Mouse (Mus musculus): Measurements from ENCODE around the gene Tbc1d22a. TPM values are rescaled to one million over a fixed set of nuclear protein-coding genes. Genes with fewer than 3 reads are reported as not detected.

Gene Tbc1d22a
- total and polyA plus RNA-seq, 2 experiments from 2014 or later: 13.1 to 20.5 TPM

DNA sequence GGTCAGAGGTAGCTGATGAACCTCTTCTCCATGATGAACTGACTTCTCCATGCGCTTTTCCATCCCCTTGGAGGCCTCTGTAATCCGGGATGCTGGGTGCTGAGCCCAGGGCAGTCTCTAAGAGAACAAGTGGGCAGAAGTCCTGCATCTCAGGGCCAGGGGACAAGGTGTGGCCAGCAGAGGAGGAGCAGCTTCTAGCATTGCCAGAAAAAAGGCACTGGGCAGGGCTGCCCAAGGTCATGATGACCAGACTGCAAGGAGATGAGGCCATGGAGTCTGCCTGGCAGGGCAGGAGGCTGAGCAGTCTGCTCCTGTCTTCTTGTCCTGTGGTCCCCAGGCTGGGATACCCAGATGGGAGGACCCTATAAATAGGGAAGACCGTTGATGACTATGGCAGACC, 220.0 kb downstream of the Tbc1d22a start:
- no peak overlapping the region for H3K9ac ChIP-seq
- H3K36me3 ChIP-seq (ENCODE audit: insufficient read depth): no peaks in the 10 kb centered on the region
- no peak for TF ChIP-seq CTCF (IDR thresholded peaks at IDR 0.05; ENCODE audit: low read depth)
- WGBS: 87% methylated on average over 3 of the region's 3 CpGs
- no peak overlapping the region for H3K4me2 ChIP-seq (ENCODE audit: low read depth)
- no peaks in the 10 kb centered on the region for H3K27me3 ChIP-seq (ENCODE audit: insufficient read depth, low read length)
- no peak overlapping the region for H3K27ac ChIP-seq (ENCODE audit: low read depth, low read length)
- DNase-seq: no peak
- ATAC-seq: no peak
- no peaks in the 10 kb centered on the region for H3K9me3 ChIP-seq (ENCODE audit: low read length)
- H3K4me3 ChIP-seq (ENCODE audit: low read depth, low read length): no peak overlapping the region
- no peaks in the 10 kb centered on the region for H3K4me1 ChIP-seq (ENCODE audit: insufficient read depth)

DNA sequence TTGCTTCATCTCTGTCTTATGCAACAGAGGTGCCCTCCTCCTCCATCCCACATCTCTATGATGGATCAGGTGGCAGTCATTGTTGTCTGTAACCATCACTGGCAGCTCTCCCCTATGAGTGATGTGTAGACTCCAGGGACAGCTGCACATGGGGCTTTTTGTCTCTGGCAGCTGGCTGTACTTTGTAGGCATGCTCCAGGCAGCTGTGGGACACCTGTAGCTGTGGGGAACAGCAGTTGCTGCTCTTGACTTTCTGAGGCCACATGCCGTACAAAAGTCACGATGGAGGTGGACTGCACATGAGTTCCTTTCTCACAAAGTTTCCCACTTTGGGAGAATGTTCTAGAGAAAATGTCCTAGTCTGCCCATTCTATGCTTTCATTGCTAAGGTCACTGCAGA, 223.1 kb downstream of the Tbc1d22a start:
- Histone ChIP-seq H3K36me3 (ENCODE audit: insufficient read depth) (no peaks in the 10 kb centered on the region), H3K4me3 (ENCODE audit: low read depth, low read length) (no peak overlapping the region), H3K27ac (ENCODE audit: low read depth, low read length) (no peak overlapping the region), H3K4me1 (ENCODE audit: insufficient read depth) (no peaks in the 10 kb centered on the region), H3K27me3 (ENCODE audit: insufficient read depth, low read length) (no peaks in the 10 kb centered on the region), H3K9me3 (ENCODE audit: low read length) (no peaks in the 10 kb centered on the region), H3K9ac (no peak overlapping the region), H3K4me2 (ENCODE audit: low read depth) (no peak overlapping the region)
- no peak for TF ChIP-seq CTCF (IDR thresholded peaks at IDR 0.05; ENCODE audit: low read depth)
- WGBS: 95% methylated on average over 2 of the region's 2 CpGs
- ATAC-seq (no peak), DNase-seq (no peak)

GRCm38 (mm10) chr15:86439015-86439796, 224.9 kb downstream of the Tbc1d22a start:
- no peaks in the 10 kb centered on the region for H3K36me3 ChIP-seq (ENCODE audit: insufficient read depth)
- no peak for TF ChIP-seq CTCF (IDR thresholded peaks at IDR 0.05; ENCODE audit: low read depth)
- H3K9me3 ChIP-seq (ENCODE audit: low read length): no peaks in the 10 kb centered on the region
- H3K27me3 ChIP-seq (ENCODE audit: insufficient read depth, low read length): no peaks in the 10 kb centered on the region
- no peak overlapping the region for H3K4me3 ChIP-seq (ENCODE audit: low read depth, low read length)
- no peaks in the 10 kb centered on the region for H3K4me1 ChIP-seq (ENCODE audit: insufficient read depth)
- H3K9ac ChIP-seq: no peak overlapping the region
- no peak overlapping the region for H3K4me2 ChIP-seq (ENCODE audit: low read depth)
- DNase-seq: no peak
- ATAC-seq: no peak
- WGBS: 93% methylated on average over 15 of the region's 15 CpGs
- no peak overlapping the region for H3K27ac ChIP-seq (ENCODE audit: low read depth, low read length)

- WGBS: 75% methylated on average over 2 of the region's 2 CpGs
Measured at GRCm38 (mm10) chr15:86444271-86444670, 230.0 kb downstream of the Tbc1d22a start.

DNA sequence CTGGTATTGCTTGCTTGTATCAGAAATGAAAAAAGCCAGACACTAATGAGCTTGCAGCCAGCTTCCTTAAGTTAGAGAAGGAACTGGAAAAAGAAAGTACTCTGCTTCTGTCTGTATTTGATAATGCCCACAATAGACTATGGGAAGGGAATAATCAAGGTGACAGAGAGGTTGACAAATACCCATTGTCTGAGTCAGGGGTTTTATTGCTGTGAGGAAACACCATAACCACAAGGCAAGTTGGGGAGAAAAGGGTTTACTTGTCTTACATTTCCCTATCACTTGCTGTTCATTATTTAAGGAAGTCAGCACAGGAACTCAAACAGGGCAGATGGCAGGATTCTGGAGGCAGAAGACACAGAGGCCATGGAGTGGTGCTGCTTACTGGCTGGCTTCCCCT, 231.8 kb downstream of the Tbc1d22a start:
- no peak for TF ChIP-seq CTCF (IDR thresholded peaks at IDR 0.05; ENCODE audit: low read depth)
- Histone ChIP-seq H3K9me3 (ENCODE audit: low read length) (no peaks in the 10 kb centered on the region), H3K4me1 (ENCODE audit: insufficient read depth) (no peaks in the 10 kb centered on the region), H3K9ac (no peak overlapping the region), H3K4me3 (ENCODE audit: low read depth, low read length) (no peak overlapping the region), H3K36me3 (ENCODE audit: insufficient read depth) (no peaks in the 10 kb centered on the region; the same call in 1 of the 2 replicates), H3K4me2 (ENCODE audit: low read depth) (no peak overlapping the region), H3K27me3 (ENCODE audit: insufficient read depth, low read length) (no peaks in the 10 kb centered on the region), H3K27ac (ENCODE audit: low read depth, low read length) (no peak overlapping the region)
- DNase-seq (no peak), ATAC-seq (no peak)

More at GRCm38 (mm10) chr15:86444271-86444670, 230.0 kb downstream of the Tbc1d22a start:
- no peaks in the 10 kb centered on the region for H3K36me3 ChIP-seq (ENCODE audit: insufficient read depth)
- H3K27ac ChIP-seq (ENCODE audit: low read depth, low read length): no peak overlapping the region
- H3K4me3 ChIP-seq (ENCODE audit: low read depth, low read length): no peak overlapping the region
- no peak overlapping the region for H3K9ac ChIP-seq
- no peaks in the 10 kb centered on the region for H3K9me3 ChIP-seq (ENCODE audit: low read length)
- DNase-seq: no peak
- no peak overlapping the region for H3K4me2 ChIP-seq (ENCODE audit: low read depth)
- H3K27me3 ChIP-seq (ENCODE audit: insufficient read depth, low read length): no peaks in the 10 kb centered on the region
- H3K4me1 ChIP-seq (ENCODE audit: insufficient read depth): no peaks in the 10 kb centered on the region
- no peak for TF ChIP-seq CTCF (IDR thresholded peaks at IDR 0.05; ENCODE audit: low read depth)
- ATAC-seq: no peak

DNA sequence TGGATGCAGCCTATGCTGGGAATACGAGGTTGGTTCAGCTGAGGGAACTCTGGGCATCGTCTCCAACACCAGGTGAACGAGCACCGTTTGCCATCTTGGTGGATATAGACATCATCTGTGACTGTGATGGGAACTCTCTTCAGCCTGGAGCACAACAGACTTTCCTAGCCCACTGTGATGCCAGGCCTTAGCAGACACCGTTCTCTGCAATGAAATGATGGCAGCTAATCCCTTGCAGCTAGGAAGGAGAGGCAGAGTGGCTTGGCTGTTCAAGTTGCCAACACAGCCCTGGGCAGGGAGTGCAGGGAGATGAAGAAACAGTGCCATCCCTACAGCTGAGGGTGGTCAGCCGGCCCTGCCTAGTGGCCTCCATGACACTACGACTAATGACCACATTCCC, 233.0 kb downstream of the Tbc1d22a start:
- Histone ChIP-seq H3K4me2 (ENCODE audit: low read depth) (no peak overlapping the region), H3K36me3 (ENCODE audit: insufficient read depth) (no peaks in the 10 kb centered on the region; the same call in 1 of the 2 replicates), H3K9ac (no peak overlapping the region), H3K27ac (ENCODE audit: low read depth, low read length) (no peak overlapping the region), H3K4me3 (ENCODE audit: low read depth, low read length) (no peak overlapping the region), H3K9me3 (ENCODE audit: low read length) (no peaks in the 10 kb centered on the region), H3K4me1 (ENCODE audit: insufficient read depth) (no peaks in the 10 kb centered on the region), H3K27me3 (ENCODE audit: insufficient read depth, low read length) (no peaks in the 10 kb centered on the region)
- WGBS: 88% methylated on average over 7 of the region's 7 CpGs
- DNase-seq (no peak), ATAC-seq (no peak)
- no peak for TF ChIP-seq CTCF (IDR thresholded peaks at IDR 0.05; ENCODE audit: low read depth)

DNA sequence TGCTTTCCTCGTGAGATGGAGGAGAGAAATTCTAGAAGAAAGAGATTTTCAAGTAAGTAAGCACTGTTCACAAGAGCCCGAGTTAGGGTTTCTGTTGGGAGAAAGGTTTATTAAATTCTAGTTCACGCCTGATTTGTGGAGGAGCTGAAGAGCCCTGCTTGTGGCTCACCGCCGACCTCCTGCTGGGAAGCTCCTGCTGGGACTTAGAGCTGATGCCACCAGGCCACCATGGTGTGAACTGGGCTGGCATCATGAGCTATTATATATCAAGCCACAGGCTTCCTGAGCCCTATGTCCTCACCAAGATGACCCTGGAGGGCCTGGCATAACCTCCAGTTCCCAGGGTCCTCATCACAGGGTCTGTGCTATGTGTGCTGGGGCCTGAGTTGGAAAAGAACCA, 235.0 kb downstream of the Tbc1d22a start:
- Histone ChIP-seq H3K4me3 (ENCODE audit: low read depth, low read length) (no peak overlapping the region), H3K4me2 (ENCODE audit: low read depth) (no peak overlapping the region), H3K27me3 (ENCODE audit: insufficient read depth, low read length) (no peaks in the 10 kb centered on the region), H3K9me3 (ENCODE audit: low read length) (no peaks in the 10 kb centered on the region), H3K36me3 (ENCODE audit: insufficient read depth) (no peaks in the 10 kb centered on the region; the same call in 1 of the 2 replicates), H3K27ac (ENCODE audit: low read depth, low read length) (no peak overlapping the region), H3K4me1 (ENCODE audit: insufficient read depth) (no peaks in the 10 kb centered on the region), H3K9ac (no peak overlapping the region)
- TF ChIP-seq CTCF (IDR thresholded peaks at IDR 0.05; ENCODE audit: low read depth): no peak
- WGBS: 85% methylated on average over 5 of the region's 5 CpGs
- no peak for DNase-seq
- no peak for ATAC-seq
